Mouse (Mus musculus) left cerebral cortex, postnatal 4 days (tissue): Measurements from ENCODE around the gene Mylk4. TPM values are rescaled to one million over a fixed set of nuclear protein-coding genes. Genes with fewer than 3 reads are reported as not detected.

Experiments used
- DNase-seq: peaks from one replicate; pipeline ENCODE4 v3.0.0-alpha.2; 2022
- intact Hi-C: fragments of 180-260 bp; cut with DNase I; formaldehyde crosslinking; loops from one replicate; pipeline ENCODE4 v1.15.1; 2025
- total RNA-seq, 2 experiments: library from RNA; stranded (reverse); gene quantifications; 2 replicates each; pipeline ENCODE4 v1.2.3; 2021

Gene Mylk4
- total RNA-seq, 2 experiments from 2014 or later = 0.44 to 0.66 TPM

DNA sequence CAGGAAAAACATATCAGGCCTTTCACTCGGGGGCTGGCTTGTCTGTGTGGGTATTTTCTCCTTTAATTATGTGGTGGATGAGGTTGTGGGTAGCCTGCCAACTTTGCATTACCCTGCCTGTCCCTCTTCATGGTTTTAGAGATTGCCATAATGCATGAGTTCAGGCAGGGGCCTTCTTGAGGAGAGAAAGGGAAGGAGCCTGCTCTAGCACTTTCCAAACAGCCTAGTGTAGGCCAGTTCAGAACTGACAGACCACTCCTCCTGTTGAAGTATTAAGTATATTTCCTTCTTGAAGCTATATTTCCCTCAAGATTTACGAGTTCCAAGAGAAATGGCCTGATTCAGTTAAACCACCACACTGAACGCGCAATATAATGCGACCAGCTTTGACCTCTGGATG is 66.0 kb downstream of the Mylk4 start:
- intact Hi-C loops = no loop called here
- no peak for DNase-seq

DNA sequence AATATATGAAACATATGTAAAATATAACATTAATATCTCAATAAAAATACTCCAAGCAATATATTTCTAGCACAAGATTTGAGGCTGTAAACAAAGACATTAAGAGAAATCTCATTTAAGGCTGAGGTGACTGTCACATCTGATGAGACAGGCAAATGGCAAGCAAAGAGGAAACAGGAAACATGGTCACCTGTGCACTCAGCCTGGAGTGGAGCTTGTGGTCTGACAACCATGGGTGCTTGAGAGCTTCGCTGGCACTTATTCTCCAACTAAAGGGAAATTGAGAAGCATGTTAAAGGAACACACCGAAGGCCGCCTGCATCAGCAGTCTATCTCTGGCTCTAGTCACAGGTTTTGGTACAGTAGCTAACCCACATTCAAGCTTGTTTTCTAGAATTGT is 71.2 kb downstream of the Mylk4 start:
- intact Hi-C loops = no loop called here
- no peak for DNase-seq

DNA sequence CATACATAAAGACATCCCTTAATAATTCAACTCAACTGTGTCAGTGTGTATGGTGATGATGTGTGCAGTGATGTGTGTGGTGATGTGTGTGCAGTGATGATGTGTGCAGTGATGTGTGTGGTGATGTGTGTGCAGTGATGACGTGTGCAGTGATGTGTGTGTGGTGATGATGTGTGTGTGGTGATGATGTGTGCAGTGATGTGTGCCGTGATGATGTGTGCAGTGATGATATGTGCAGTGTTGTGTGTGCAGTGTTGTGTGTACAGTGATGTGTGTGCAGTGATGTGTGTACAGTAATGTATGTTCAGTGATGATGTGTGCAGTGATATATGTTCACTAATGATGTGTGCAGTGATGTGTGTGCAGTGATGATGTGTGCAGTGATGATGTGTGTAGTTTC is 75.9 kb downstream of the Mylk4 start:
- intact Hi-C loops = no loop called here
- DNase-seq = no peak

DNA sequence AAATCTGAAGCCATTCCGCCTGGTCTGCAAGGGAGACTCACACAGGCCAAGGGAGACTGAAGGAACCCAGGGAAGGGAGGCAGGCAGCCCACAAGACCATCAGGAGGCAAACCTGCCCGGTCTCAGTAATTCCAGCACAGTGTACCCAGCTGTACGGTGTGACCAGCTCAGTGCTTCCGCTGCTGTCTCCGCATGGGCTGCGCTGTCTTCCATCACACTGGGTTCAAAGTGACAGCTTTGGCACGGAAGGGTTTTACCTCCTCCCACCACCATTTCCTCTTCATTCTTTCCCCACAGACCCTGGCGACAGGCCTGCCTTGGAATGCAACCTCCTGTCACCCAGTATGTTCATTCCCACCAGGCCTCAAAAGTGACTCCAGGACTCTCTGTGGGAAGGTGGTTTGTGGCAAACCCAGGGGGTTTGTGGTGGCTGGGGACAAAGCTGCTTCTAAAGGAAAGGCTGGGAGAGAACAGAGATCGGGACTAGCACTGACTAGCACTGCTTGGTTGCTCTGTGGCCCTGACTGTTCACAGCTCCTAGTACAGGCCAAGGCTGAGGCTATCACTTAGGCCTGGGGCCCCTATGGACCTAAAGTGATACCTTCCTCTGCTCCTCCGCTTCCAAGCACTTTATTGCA is 77.0 kb downstream of the Mylk4 start:
- intact Hi-C loops = no loop called here
- peak; percentile 5 for DNase-seq

DNA sequence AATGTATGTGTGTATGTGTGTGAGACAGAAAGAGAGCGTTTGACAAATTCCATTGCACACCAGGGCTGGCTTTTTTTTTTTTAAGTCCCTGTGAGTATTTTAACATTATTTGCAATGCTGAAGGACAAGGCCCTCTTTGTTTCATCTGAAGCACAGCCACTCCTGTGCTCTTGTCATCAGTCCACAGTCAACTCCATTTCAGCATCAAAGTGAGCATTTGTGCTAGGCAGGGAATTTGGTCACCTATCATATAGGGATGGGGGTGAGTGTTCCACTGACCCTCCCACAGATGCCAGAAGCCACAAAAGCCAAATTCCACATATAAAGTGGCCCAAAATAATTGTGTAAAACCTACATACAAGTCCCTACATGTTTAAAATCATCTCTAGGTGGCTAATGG is 78.4 kb downstream of the Mylk4 start:
- intact Hi-C loops = no loop called here
- DNase-seq = no peak

DNA sequence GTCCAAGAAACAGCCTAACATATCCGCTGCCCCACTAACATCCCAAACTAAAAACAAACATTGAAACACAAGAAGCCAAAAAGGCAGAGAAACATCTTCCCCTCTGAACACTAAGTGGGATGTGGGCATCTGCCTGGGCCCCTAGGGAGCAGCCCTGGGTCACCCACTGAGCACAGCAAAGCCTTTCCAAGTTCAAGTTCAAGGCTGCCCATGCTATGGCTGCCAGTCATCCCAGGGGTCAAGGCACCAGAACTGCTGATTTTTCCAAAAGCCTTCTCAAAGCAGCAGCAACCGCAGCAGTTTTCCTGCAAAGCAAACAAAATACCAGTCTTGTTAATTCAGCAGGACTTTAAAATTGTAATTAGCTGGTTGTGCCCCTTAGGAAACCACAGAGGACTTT is 78.8 kb downstream of the Mylk4 start:
- intact Hi-C loops = no loop called here
- DNase-seq = no peak

DNA sequence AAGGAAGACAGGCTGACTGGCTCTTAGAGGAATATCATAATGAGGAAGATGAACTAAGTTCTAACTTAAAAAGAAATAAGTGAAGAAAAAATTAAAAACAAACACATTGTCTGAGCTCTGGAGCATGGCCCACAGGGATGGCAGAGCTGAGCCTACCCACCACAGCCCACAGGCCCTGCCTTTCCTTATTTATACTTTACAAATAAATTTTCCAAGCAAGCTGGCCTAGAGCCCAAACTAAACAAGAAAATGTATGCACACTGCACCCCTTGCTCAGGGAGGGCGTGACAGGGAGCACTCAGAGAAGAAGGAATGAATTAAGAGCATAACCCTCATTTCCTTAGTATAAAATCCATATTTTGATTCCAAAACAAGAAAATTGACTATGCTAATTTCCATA is 82.2 kb downstream of the Mylk4 start:
- intact Hi-C loops = no loop called here
- no peak for DNase-seq

DNA sequence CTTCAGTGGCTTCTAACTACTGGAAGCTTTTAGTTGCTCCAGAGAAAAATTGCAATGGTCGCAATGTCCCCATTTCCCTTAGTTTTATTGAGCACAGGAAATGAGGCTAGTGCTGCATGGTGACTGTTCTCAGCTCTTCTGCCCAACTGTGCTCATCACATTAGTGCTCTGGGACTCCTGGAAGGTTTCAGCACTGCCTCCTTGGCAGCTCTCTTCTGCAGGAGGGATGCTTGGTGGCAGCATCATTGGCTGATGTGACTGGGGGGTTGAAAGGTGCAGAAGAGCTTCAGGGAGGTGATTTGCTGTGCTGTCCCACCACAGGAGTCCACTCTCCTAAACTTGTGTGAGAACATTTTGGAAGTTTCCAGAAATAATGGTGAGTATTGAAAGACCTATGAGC is 84.4 kb downstream of the Mylk4 start:
- intact Hi-C loops = no loop called here
- no peak for DNase-seq

DNA sequence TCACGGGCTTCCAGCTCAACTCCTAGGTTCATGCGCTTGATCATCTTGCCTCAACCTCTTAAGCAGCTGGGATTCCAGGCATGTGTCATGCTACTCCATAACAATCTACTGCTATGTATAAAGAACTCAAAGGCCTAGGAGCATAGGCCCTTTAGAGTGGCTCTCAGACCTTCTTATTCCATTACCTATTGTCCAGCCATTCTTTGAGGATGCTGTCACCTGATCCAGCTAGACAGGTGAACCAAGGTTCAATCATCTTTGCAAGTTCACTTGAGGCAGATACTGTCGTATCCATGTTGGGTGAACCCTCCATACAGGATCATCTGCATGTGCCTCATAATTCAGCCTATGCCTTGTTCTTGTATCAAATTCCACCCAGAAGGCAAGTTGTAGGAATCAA is 84.8 kb downstream of the Mylk4 start:
- no peak for DNase-seq
- intact Hi-C loops = no loop called here

DNA sequence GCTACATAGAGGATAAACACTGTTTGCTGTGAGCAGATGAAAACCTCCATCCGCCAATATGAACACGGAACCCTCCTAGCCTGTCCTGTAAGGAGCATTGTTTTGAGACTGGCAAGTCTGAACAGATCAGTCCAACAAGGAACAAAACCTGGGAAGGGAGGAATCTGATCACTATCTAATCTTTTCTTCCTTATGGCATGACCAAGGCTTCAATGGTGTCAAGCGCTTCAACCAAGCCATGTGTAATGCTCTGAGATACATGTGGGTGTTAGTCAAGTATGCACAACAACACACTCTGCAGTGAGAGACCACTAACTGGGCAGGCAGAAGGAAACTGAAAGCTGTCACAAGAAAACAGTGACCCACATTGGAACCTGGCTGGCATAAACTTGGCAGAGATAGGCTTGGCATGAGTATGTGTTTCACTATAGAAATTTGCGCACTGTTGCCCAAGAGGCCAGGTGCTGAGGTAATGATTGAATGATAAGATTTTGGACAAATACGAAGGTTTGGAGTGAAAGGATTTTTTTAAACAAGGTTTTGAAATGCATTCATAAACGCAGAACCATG is 89.8 kb downstream of the Mylk4 start:
- DNase-seq = no peak
- intact Hi-C loops = no loop called here

DNA sequence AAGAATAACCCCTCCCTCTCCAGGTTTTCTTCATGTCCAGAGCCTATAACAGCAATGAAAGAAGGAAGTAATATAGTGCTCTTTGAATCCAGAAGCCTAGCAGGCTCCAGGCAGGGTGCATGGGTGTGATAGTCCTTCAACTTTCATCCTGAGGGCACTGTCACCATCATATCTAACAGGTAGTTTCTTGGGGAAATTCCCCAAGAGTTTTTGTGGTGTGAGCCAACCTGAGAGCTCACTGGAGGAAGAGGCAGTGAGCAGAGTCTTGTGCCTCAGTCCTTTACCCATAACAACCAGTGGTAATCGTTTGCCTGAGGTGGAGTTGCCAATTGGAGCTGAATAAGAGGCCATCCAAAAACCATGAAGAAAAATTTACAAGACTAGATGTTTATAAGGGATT is 91.2 kb downstream of the Mylk4 start:
- intact Hi-C loops = no loop called here
- no peak for DNase-seq

DNA sequence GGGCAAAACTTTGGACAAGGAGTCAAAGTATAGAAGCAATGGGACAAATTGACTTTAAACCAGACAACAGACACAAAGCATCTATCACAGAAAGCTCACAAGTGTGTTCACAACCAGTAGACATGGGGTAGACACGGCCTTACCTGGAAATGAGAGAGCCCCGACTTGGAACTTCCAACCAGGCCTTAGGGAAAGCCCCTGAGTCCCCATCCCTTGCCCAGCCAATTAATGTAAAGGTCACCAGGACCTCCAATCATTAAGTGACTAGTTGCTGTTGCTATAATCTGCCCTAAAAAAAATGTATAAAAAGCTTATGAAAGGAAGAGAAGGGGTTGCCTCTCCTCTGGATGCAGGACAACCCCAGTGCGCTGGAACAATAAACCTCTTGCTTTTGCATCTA is 93.5 kb downstream of the Mylk4 start:
- no peak for DNase-seq

DNA sequence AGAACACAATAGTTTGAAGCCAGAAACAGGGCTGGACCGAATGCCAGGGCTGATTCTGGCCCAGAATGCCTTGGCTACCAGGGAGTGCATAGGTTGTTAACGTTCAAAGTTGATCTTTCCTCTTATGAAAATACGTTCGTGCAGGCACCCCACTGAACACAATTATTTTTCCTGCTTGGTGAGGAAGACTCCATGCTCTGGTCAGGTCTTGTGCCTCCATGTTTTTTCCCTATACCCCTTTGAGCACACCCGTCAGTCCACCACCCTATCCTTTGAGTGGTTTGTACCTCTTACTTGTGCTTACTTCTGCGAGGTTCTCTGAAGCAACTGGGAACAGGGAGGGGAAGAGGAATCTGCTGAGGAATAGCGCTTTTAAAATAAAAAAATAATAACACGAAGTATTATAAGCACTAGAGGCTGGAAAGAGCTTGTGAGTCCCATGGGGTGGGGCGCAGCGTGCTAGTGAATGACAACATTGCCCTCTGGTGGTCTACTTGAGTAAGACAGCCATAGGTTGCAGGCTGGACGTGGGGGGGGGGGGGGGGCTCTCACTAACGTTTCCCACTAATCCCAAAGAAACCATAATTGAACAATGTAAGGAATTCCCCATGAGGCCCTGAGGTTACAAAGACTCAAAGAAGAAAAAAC is 102.8 kb downstream of the Mylk4 start:
- intact Hi-C loops = loop anchor here (5.0 kb wide), 1 partner anchor 884 kb away; no protein-coding TSS in a partner anchor

More for the DNA sequence above, 93.5 kb downstream of the Mylk4 start:
- intact Hi-C loops = no loop called here

DNA sequence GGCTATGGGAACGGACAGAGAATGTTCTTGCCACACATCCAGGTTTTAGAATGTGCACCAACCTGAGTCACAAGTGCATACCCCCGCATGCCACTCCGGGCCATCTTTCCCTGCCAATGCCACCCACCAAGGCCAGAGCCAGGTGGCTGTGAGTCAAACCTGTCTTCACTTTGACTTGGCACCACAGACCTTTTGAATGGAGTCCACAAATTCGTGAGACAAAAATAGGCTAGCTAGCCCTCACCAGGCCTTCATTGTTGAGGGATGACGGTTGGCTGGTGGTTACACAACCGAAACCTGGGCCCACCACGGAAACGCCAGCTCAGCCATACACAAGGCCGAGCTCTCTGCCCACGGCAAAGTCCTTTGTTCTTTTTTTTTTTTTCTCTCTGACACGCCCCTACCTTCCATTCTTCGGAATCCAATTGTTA is 103.6 kb downstream of the Mylk4 start:
- no peak for DNase-seq
- intact Hi-C loops = loop anchor here (5.0 kb wide), 1 partner anchor 883 kb away; no protein-coding TSS in a partner anchor

More for the DNA sequence above, 102.8 kb downstream of the Mylk4 start:
- DNase-seq = peak; percentile 70

DNA sequence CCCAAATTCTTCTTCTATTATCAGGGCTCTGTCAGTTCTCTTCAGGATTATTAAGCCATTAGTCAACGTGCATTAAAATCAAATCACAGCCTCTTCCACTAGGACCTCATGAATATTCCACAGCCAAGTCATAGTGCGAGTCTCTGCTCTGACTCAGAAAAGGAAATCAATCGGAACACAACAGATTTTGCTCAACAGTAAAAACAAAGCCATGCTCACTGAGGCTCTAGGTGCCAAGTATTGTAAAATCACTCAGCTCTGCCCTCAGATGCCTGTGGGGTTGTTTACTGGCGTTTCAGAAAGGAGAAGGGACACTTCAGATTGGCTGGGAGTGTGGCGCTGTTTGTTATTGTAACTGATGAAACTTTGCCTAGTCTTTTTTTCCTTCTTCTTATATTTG is 104.8 kb downstream of the Mylk4 start:
- intact Hi-C loops = loop anchor here (10.0 kb wide), 1 partner anchor 1694 kb away; no protein-coding TSS in a partner anchor
- no peak for DNase-seq

DNA sequence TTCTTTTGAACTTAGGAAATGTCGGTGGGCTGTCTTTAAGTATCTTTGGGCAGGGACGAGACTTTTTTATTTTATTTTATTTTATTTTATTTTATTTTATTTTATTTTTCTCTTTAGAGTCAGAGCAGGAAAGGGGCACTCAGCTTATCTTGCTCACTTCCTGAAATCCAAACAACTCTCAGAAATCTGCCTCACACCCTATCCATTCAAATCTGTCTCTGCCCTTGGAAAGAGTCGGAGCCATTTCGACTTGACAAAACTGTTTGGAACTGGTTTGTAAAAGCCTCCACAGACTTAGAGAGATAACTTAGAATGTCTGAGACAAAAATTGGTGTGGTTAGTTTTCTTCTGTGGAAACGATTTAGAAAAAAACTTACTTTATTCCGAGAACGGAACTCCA is 113.0 kb downstream of the Mylk4 start:
- DNase-seq = no peak

DNA sequence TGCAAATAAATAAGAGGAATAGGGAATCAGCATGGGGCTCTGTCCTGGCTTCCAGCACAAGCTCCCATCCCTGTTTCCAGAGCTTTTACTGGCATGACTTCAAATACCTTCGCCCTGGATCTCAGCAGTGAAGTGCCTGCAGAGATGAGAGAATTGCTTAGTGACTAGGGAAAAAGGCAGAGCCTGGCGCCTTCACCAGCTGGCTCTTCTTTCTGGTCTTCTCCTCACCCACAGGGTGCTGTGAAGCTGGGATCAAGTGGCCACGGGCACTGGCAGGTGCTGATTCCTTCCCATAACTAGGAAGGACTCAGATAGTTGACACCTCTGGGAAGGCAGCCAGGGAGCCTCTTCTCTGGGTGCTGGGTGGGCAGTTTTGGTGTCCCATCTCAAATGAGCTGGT is 115.5 kb downstream of the Mylk4 start:
- no peak for DNase-seq
- intact Hi-C loops = no loop called here

More for the DNA sequence above, 113.0 kb downstream of the Mylk4 start:
- intact Hi-C loops = loop anchor here (10.0 kb wide), 1 partner anchor 1686 kb away; no protein-coding TSS in a partner anchor

DNA sequence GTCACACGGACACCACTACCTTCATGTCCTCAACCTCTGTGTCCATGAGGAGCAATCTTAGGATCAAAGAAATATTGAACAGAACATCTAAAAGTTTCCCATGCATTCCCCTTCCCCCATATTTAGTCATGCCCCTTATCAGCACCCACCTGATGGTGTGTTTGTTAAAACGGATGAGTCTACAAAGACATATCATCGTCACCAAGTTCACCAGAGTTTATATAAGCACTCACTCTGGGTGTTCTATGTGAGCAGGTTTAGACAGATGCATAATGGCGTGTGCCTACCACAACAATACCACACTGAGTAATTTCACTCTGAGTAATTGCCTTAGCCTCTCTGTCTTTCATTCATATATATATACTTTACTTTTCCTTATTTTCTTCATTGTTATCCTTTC is 116.4 kb downstream of the Mylk4 start:
- intact Hi-C loops = no loop called here
- no peak for DNase-seq

DNA sequence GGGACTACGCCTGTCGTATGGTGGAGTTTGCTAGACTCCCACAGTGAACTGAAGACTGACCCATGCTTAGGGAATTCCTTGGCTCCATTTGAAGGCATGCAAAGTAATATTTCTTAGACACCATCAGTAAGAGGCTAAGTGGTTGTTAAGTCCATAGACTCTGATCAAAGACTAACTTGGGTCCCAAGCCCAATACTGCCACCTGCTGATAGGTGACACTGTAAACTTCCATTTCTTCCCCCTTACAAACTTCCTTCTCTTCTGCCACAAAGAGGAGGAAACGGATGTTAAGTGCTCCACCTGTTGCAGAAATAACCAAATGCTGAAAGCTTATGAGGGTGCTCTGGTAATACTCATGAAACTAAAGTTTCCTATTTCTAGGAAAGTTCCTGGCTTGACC is 121.7 kb downstream of the Mylk4 start:
- intact Hi-C loops = no loop called here
- no peak for DNase-seq

DNA sequence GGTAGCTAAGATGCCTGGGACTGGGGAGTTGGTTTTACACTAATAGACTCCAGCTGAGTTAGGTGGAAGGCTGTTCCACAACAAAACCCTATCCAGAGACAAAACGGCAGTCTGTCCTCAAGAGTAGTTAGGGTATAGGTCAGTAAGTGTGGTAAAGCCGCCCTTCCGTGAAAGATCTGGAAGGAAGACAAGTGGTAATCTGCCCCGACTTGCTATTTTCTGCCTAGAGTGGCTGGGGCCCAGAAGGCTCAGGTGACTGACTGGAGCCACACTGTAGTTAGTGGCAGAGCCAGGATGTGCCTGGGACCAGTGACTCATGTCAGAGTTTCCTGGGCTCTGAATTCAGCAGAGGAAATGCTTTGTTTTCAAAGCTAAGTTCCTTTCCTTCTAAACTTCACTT is 123.5 kb downstream of the Mylk4 start:
- intact Hi-C loops = no loop called here

DNA sequence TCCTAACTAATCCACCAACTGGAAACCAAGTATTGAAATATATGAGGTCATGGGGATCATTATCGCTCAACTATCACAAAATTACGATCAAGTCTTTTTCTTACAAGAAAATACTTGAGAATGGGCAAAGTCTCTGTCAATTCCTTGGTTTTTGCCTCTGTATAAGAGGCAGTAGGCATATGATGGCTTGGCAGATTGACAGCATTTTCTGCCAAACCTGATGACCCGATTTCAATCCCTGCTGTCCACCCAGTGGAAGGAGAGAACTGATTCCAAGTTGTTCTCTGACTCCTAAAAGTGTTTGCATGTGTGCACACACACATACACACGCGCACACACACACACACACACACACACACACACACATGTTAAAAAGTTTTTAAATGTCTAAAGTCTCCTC is 124.5 kb downstream of the Mylk4 start:
- intact Hi-C loops = no loop called here
- DNase-seq = no peak

More for the DNA sequence above, 123.5 kb downstream of the Mylk4 start:
- DNase-seq = no peak

DNA sequence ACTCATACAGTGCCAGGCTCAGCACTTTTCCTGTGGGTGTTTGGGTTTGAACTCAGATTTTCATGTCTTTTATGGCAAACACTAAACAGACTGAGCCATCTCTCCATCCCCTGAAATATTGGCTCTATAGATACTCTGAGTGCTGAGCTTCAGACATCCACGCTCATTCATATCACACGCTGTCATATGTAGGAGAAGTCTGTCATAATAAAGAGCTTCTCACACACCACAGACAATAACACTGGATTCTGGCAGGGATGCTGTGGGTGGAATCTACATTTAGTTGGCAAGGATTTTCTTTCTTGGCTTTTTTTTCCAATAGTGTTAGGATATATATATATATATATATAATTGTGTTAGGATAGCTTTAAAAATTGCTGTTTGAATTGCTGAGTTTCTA is 126.2 kb downstream of the Mylk4 start:
- no peak for DNase-seq
- intact Hi-C loops = no loop called here
